Mouse (Mus musculus) hindbrain, postnatal 0 days (tissue): ENCODE data around the gene Kcnn3. TPM values are rescaled to one million over a fixed set of nuclear protein-coding genes. Genes with fewer than 3 reads are reported as not detected.

Source experiments
- ATAC-seq: fragments of 200-750 bp; cut with Nextera tagmentation; 2 replicates; pipeline ENCODE4 v1.8.0; 2017; ENCODE audit warnings: mild to moderate bottlenecking, moderate TSS enrichment, moderate library complexity
- DNase-seq: peaks from one replicate; pipeline ENCODE4 v3.0.0-alpha.2; 2015; ENCODE audit warnings: low spot score
- H3K27ac ChIP-seq: fragments of 300-500 bp; sonication (generic); 2 replicates; pipeline ENCODE4 v1.5.1; 2014; ENCODE audit warnings: mild to moderate bottlenecking
- H3K27me3 ChIP-seq: fragments of 300-500 bp; sonication (generic); 2 replicates; pipeline ENCODE4 v1.6.1; 2014; ENCODE audit warnings: low read length, mixed read lengths; ENCODE audit not compliant: insufficient read depth
- H3K36me3 ChIP-seq: fragments of 300-500 bp; sonication (generic); 2 replicates; pipeline ENCODE4 v1.6.1; 2014; ENCODE audit warnings: low read length, mixed read lengths; ENCODE audit not compliant: insufficient read depth
- H3K4me1 ChIP-seq: fragments of 300-500 bp; sonication (generic); 2 replicates; pipeline ENCODE4 v1.6.1; 2014; ENCODE audit warnings: antibody characterized with exemption, low read length, mixed read lengths; ENCODE audit not compliant: insufficient read depth
- H3K4me2 ChIP-seq: fragments of 300-500 bp; sonication (generic); 2 replicates; pipeline ENCODE4 v1.6.1; 2014; ENCODE audit warnings: low read depth, mild to moderate bottlenecking, low read length, moderate library complexity, mixed read lengths
- H3K4me3 ChIP-seq: fragments of 300-500 bp; sonication (generic); 2 replicates; pipeline ENCODE4 v1.5.1; 2014; ENCODE audit warnings: low read length
- H3K9ac ChIP-seq: fragments of 300-500 bp; sonication (generic); replicated peaks from 2 replicates; pipeline ENCODE4 v1.6.1; 2014; ENCODE audit warnings: mild to moderate bottlenecking, low read length, moderate library complexity, mixed read lengths
- H3K9me3 ChIP-seq: fragments of 300-500 bp; sonication (generic); 2 replicates; pipeline ENCODE4 v1.6.1; 2016; ENCODE audit warnings: low read length, mixed read lengths
- CTCF ChIP-seq: IDR thresholded peaks from 2 replicates; pipeline ENCODE4 v1.5.1; 2016; ENCODE audit warnings: antibody characterized with exemption, control low read depth, low read depth
- WGBS: fragments of 180-500 bp; shearing (Covaris S2); extraction: QIAGEN DNeasy Blood & Tissue Kit; methylation state at CpG from one replicate; pipeline ENCODE4 v1.1.7; 2014; 5-methylcytosine and 5-hydroxymethylcytosine counted together
- polyA plus RNA-seq: library from polyadenylated mRNA; unstranded; fragments of >200 nt; fragmentation: Nextera tagmentation; extraction: Ambion mirVana; gene quantifications from 2 replicates; pipeline ENCODE4 v1.2.1, GENCODE M21; 2015
- total RNA-seq: library from RNA; depleted of rRNA; stranded (reverse); fragments of >200 nt; gene quantifications from 2 replicates; pipeline ENCODE4 v1.2.3, GENCODE M21; 2014

Kcnn3 gene
- total and polyA plus RNA-seq, 2 experiments from 2014 or later, result 7.4 to 27.3 TPM

DNA sequence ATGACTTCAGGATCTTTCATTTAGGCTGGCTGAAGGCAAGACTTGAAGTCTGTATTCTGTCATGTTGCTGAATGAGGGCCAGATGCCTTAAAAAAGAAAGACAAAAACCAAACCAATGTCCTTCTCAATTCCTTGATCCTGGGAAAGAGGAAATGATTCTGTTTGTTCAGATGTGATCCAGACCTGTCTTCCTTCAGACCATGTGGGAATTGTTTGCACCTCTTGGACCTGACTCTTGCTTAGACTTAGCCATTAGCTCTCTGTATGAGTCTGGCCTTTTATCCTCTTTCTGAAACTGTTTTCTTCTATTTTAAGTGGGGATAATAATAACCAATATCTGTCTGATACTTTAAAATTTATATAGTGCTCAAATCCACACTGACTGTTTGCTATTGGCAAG is 138.5 kb downstream of the Kcnn3 start:
- Histone ChIP-seq H3K4me2 (no peak overlapping the region), H3K4me3 (no peak overlapping the region), H3K36me3 (peaks cover 3% of the 10 kb centered on the region; the same call in 1 of the 2 replicates), H3K9ac (no peak overlapping the region), H3K4me1 (peaks cover 15% of the 10 kb centered on the region), H3K9me3 (no peaks in the 10 kb centered on the region), H3K27ac (no peak overlapping the region), H3K27me3 (no peaks in the 10 kb centered on the region)
- no peak for TF ChIP-seq CTCF
- DNase-seq, result no peak
- ATAC-seq, result no peak

DNA sequence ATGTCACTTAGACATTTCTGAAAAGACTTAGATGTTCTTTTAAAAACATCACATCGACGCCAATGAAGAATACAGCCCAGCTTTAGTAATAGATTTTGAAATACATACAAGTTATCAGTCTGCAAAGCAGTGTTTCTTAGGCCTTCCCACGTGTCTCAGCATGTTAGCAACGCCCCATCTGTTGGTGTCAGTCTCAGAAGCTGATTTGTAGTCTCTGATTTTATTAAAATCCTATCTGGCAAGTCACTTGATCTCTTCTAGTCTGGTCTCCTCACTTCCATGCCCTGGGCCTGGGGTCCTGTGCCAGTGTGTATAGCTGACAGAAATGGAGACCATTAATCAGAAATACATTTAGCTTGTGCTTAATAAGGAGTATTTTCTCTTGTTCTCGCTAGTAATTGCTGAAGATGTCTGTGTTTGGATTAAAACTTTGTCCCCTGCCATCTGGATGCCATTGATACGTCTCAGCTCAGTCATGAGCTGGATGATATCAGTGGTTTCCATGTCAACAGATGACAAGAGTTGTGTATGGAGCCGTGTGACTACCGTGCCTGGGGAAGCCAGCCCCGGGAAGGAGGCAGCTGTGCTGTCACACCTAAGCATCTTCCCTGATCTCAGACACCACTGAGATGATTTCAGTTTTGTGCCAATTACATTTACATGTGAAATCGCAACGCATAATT is 140.1 kb downstream of the Kcnn3 start:
- peak; percentile 51 for DNase-seq
- Histone ChIP-seq H3K4me3 (no peak overlapping the region), H3K4me2 (no peak overlapping the region), H3K4me1 (peaks cover 13% of the 10 kb centered on the region), H3K27ac (peak overlapping the region; percentile 21), H3K36me3 (peaks cover 3% of the 10 kb centered on the region; the same call in 1 of the 2 replicates), H3K9me3 (no peaks in the 10 kb centered on the region), H3K27me3 (no peaks in the 10 kb centered on the region), H3K9ac (no peak overlapping the region)
- ATAC-seq, result peak; percentile 64; the same call in 1 of the 2 replicates
- no peak for TF ChIP-seq CTCF
- WGBS, result 38% methylated on average over 11 of the region's 11 CpGs

DNA sequence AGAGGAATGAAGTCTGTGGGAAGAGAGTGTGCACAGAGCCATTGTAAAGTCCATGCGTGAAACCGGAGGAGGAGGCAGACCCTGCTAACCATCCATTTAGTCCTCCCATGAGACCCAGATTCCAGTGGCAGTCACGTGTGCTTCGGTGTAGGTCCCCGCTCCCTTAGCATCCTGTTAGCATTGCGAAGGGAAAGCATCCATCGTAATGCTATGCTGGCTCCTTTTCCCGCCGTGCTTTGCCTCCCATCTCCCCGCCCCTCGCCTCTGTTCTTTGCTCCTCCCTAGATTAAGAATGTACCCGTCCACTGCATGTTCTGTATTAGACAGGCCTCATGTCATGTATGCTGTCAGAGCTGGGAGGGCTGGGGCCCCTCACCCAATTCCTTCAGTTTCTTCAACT is 144.8 kb downstream of the Kcnn3 start:
- Histone ChIP-seq H3K27ac (no peak overlapping the region), H3K9ac (no peak overlapping the region), H3K9me3 (no peaks in the 10 kb centered on the region), H3K4me1 (peaks cover 9% of the 10 kb centered on the region), H3K4me2 (no peak overlapping the region), H3K36me3 (no peaks in the 10 kb centered on the region; the same call in 1 of the 2 replicates), H3K4me3 (no peak overlapping the region), H3K27me3 (no peaks in the 10 kb centered on the region)
- no peak for TF ChIP-seq CTCF
- DNase-seq (no peak), ATAC-seq (no peak)
- WGBS, result 49% methylated on average over 12 of the region's 12 CpGs

DNA sequence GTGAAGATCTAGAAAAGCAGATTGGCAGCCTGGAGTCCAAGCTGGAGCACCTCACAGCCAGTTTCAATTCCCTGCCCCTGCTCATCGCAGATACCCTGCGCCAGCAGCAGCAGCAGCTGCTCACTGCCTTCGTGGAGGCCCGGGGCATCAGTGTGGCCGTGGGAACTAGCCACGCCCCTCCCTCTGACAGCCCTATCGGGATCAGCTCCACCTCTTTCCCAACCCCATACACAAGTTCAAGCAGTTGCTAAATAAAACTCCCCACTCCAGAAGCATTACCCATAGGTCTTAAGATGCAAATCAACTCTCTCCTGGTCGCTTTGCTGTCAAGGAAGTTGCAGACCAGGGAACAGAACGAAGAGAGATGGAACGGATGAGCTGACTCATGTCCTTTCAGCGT is 147.2 kb downstream of the Kcnn3 start:
- no peaks in the 10 kb centered on the region for H3K27me3 ChIP-seq
- H3K4me1 ChIP-seq, result no peaks in the 10 kb centered on the region
- no peak overlapping the region for H3K27ac ChIP-seq
- H3K4me3 ChIP-seq, result no peak overlapping the region
- TF ChIP-seq CTCF, result no peak
- H3K9ac ChIP-seq, result no peak overlapping the region
- WGBS, result 39% methylated on average over 11 of the region's 11 CpGs
- no peak overlapping the region for H3K4me2 ChIP-seq
- no peaks in the 10 kb centered on the region for H3K36me3 ChIP-seq
- ATAC-seq (0 out of 2 replicates have a peak, but pooled peaks have one; percentile 13), DNase-seq (no peak)
- H3K9me3 ChIP-seq, result no peaks in the 10 kb centered on the region

DNA sequence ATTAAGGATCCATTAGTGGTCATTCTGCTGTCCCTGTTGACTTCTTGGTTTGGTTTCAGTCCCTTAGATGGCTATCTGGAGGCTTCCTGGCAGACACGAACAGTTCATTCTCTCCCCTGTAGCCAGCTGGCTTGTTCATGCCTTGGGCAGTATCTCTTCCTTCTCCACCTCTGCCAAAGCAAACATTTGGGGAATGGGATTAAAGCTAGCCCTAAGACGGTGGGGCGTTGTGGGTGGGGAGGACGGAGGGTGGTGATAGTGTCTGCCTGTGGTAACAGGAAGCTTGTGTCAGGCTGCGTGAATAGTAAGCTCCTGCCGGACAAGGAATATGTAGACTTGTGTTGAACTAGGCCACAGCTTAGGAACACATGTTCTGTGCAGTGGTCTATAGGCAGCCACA is 151.4 kb downstream of the Kcnn3 start:
- ATAC-seq (no peak), DNase-seq (no peak)
- H3K4me2 ChIP-seq, result no peak overlapping the region
- H3K27me3 ChIP-seq, result no peaks in the 10 kb centered on the region
- H3K4me3 ChIP-seq, result no peak overlapping the region
- no peak overlapping the region for H3K27ac ChIP-seq
- WGBS, result 71% methylated on average over 6 of the region's 6 CpGs
- no peaks in the 10 kb centered on the region for H3K9me3 ChIP-seq
- H3K4me1 ChIP-seq, result no peaks in the 10 kb centered on the region
- no peaks in the 10 kb centered on the region for H3K36me3 ChIP-seq
- no peak overlapping the region for H3K9ac ChIP-seq
- TF ChIP-seq CTCF, result no peak

DNA sequence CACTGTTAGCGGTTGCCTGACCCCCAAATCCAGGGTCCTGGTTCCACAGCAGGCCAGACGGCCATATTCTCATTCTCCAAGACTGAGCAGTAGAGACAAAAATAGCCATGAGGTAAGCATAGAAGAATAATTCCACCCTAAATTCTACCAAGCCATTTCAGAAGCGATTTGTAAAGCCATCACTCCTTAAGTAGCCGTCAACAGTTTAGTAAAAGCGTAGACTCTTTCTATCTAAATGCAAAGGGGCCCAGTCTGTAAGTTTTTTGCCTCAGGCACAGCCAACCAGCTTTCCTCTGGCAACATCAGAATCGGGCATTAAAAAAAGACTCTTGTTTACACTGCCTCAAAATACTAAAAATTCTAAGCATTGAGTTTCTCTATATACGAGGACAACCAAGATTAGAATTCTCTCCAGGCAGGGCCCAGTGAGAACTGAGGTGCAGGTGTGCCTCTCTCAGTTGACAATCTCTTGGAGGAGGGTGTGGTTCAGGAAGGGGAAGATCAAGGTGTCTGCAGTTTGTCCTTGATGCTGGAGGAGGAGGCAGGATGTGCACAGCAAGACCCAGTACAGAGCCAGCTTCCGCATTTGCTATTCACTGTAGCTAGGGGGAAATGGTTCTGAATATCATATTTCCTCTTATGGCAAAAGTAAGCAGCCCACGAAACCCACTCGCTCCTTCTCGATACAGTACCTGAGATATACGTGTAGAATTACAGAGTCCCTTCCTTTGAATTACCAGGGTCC is 152.8 kb downstream of the Kcnn3 start:
- H3K9me3 ChIP-seq, result no peaks in the 10 kb centered on the region
- TF ChIP-seq CTCF, result no peak
- H3K4me3 ChIP-seq, result no peak overlapping the region
- ATAC-seq, result no peak
- no peak overlapping the region for H3K27ac ChIP-seq
- no peak overlapping the region for H3K9ac ChIP-seq
- no peaks in the 10 kb centered on the region for H3K36me3 ChIP-seq
- H3K4me1 ChIP-seq, result no peaks in the 10 kb centered on the region
- 86% methylated on average over 12 of the region's 12 CpGs for WGBS
- DNase-seq, result no peak
- H3K27me3 ChIP-seq, result no peaks in the 10 kb centered on the region
- H3K4me2 ChIP-seq, result no peak overlapping the region

DNA sequence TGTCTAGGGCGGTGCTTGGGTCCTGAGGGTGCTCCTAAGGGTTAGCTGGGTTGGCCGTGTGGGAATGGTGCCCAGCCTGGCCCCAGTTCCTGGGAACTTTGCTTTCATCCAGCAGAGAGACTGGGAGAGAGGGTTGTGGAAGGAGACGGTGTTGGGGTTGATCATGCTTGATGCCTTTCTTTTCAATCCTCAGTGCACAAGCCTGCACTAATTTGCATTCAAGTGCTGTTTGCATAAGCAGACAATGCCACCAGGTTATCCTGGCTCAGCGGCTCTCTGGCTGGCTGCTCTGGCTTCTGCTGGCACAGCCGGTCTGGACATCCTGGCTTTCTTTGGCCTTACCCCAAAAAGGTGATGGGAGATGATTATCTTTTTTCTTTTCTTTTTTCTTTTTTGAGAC is 157.7 kb downstream of the Kcnn3 start:
- Histone ChIP-seq H3K9me3 (no peaks in the 10 kb centered on the region), H3K4me1 (no peaks in the 10 kb centered on the region), H3K4me3 (no peak overlapping the region), H3K9ac (no peak overlapping the region), H3K36me3 (no peaks in the 10 kb centered on the region), H3K27ac (no peak overlapping the region; the same call in 1 of the 2 replicates), H3K27me3 (no peaks in the 10 kb centered on the region), H3K4me2 (no peak overlapping the region)
- TF ChIP-seq CTCF, result no peak
- WGBS, result 26% methylated on average over 5 of the region's 5 CpGs
- peak; percentile 31 for DNase-seq
- ATAC-seq, result peak; percentile 40; the same call in 1 of the 2 replicates
